Mouse (Mus musculus) intestine, embryonic 14.5 days (tissue): ENCODE data around the gene Erc2. TPM values are rescaled to one million over a fixed set of nuclear protein-coding genes. Genes with fewer than 3 reads are reported as not detected.

Experiments used
- ATAC-seq: fragments of 200-750 bp; cut with Nextera tagmentation; replicated peaks from 2 replicates; pipeline ENCODE4 v1.8.0; 2017; ENCODE audit warnings: low read depth, moderate number of reproducible peaks, moderate TSS enrichment, moderate library complexity; ENCODE audit not compliant: low FRiP score, low TSS enrichment
- DNase-seq: peaks from one replicate; pipeline ENCODE4 v3.0.0-alpha.2; 2018; ENCODE audit warnings: low spot score
- H3K27ac ChIP-seq: fragments of 300-500 bp; sonication (generic); 2 replicates; pipeline ENCODE4 v1.5.1; 2014; ENCODE audit warnings: low read depth, mild to moderate bottlenecking, control low read depth
- H3K27me3 ChIP-seq: fragments of 300-500 bp; sonication (generic); replicated peaks from 2 replicates; pipeline ENCODE4 v1.6.1; 2014; ENCODE audit warnings: low read length, control low read depth; ENCODE audit not compliant: control insufficient read depth, insufficient read depth
- H3K36me3 ChIP-seq: fragments of 300-500 bp; sonication (generic); 2 replicates; pipeline ENCODE4 v1.6.1; 2014; ENCODE audit warnings: low read length, control low read depth; ENCODE audit not compliant: control insufficient read depth, insufficient read depth
- H3K4me1 ChIP-seq: fragments of 300-500 bp; sonication (generic); replicated peaks from 2 replicates; pipeline ENCODE4 v1.6.1; 2014; ENCODE audit warnings: low read length, control low read depth, mixed read lengths; ENCODE audit not compliant: control insufficient read depth, insufficient read depth
- H3K4me2 ChIP-seq: fragments of 300-500 bp; sonication (generic); 2 replicates; pipeline ENCODE4 v1.6.1; 2014; ENCODE audit warnings: low read length
- H3K4me3 ChIP-seq: fragments of 300-500 bp; sonication (generic); 2 replicates; pipeline ENCODE4 v1.5.1; 2014; ENCODE audit warnings: low read depth, low read length, control low read depth, mixed read lengths
- H3K9ac ChIP-seq: fragments of 300-500 bp; sonication (generic); 2 replicates; pipeline ENCODE4 v1.6.1; 2014; ENCODE audit warnings: mild to moderate bottlenecking, low read length
- H3K9me3 ChIP-seq: fragments of 300-500 bp; sonication (generic); 2 replicates; pipeline ENCODE4 v1.6.1; 2016; ENCODE audit warnings: low read length, control low read depth; ENCODE audit not compliant: control insufficient read depth
- WGBS: fragments of 180-500 bp; shearing (Covaris S2); extraction: QIAGEN DNeasy Blood & Tissue Kit; methylation state at CpG from one replicate; pipeline ENCODE4 v1.1.7; 2014; 5-methylcytosine and 5-hydroxymethylcytosine counted together
- polyA plus RNA-seq: library from polyadenylated mRNA; unstranded; fragments of >200 nt; fragmentation: Nextera tagmentation; extraction: Ambion mirVana; gene quantifications from 2 replicates; pipeline ENCODE4 v1.2.1, GENCODE M21; 2014

Erc2 gene
- polyA plus RNA-seq, 1 experiment from 2014 or later, result 7.8 TPM

GRCm38 (mm10) chr14:27818986-27819385 is 196.8 kb downstream of the Erc2 start:
- Histone ChIP-seq H3K4me3 (no peak overlapping the region), H3K4me1 (no peaks in the 10 kb centered on the region), H3K36me3 (no peaks in the 10 kb centered on the region), H3K27ac (no peak overlapping the region), H3K9me3 (no peaks in the 10 kb centered on the region), H3K4me2 (no peak overlapping the region), H3K27me3 (no peaks in the 10 kb centered on the region), H3K9ac (no peak overlapping the region)
- DNase-seq (peak; percentile 35), ATAC-seq (no peak)
- WGBS, result 91% methylated on average over 5 of the region's 5 CpGs

GRCm38 (mm10) chr14:27821801-27822200 is 199.6 kb downstream of the Erc2 start:
- H3K4me1 ChIP-seq, result no peaks in the 10 kb centered on the region
- no peaks in the 10 kb centered on the region for H3K27me3 ChIP-seq
- H3K4me3 ChIP-seq, result no peak overlapping the region
- no peak for ATAC-seq
- H3K4me2 ChIP-seq, result no peak overlapping the region
- no peak overlapping the region for H3K9ac ChIP-seq
- no peak overlapping the region for H3K27ac ChIP-seq
- no peak for DNase-seq
- no peaks in the 10 kb centered on the region for H3K36me3 ChIP-seq
- no peaks in the 10 kb centered on the region for H3K9me3 ChIP-seq

- no peak overlapping the region for H3K4me2 ChIP-seq
- 89% methylated on average over 6 of the region's 6 CpGs for WGBS
- no peaks in the 10 kb centered on the region for H3K4me1 ChIP-seq
- peak; percentile 33 for DNase-seq
- no peak overlapping the region for H3K4me3 ChIP-seq
- no peaks in the 10 kb centered on the region for H3K36me3 ChIP-seq
- H3K27ac ChIP-seq, result no peak overlapping the region
- no peaks in the 10 kb centered on the region for H3K27me3 ChIP-seq
- no peak overlapping the region for H3K9ac ChIP-seq
- ATAC-seq, result no peak
- no peaks in the 10 kb centered on the region for H3K9me3 ChIP-seq
These were observed 200.3 kb downstream of the Erc2 start for GRCm38 (mm10) chr14:27822566-27822965.

GRCm38 (mm10) chr14:27823048-27823447 is 200.8 kb downstream of the Erc2 start:
- Histone ChIP-seq H3K4me1 (no peaks in the 10 kb centered on the region), H3K9me3 (no peaks in the 10 kb centered on the region), H3K27ac (no peak overlapping the region), H3K4me3 (no peak overlapping the region), H3K9ac (no peak overlapping the region), H3K36me3 (no peaks in the 10 kb centered on the region), H3K27me3 (no peaks in the 10 kb centered on the region), H3K4me2 (no peak overlapping the region)
- ATAC-seq (peak; percentile 68; the same call in 1 of the 2 replicates), DNase-seq (peak; percentile 51)
- WGBS, result 10% methylated on average over 3 of the region's 3 CpGs

- no peaks in the 10 kb centered on the region for H3K9me3 ChIP-seq
- ATAC-seq (no peak), DNase-seq (peak; percentile 38)
- H3K4me1 ChIP-seq, result no peaks in the 10 kb centered on the region
- no peak overlapping the region for H3K4me2 ChIP-seq
- H3K27ac ChIP-seq, result no peak overlapping the region
- H3K36me3 ChIP-seq, result no peaks in the 10 kb centered on the region
- no peak overlapping the region for H3K4me3 ChIP-seq
- 75% methylated on average over 6 of the region's 6 CpGs for WGBS
- H3K9ac ChIP-seq, result no peak overlapping the region
- no peaks in the 10 kb centered on the region for H3K27me3 ChIP-seq
These were observed 201.7 kb downstream of the Erc2 start for GRCm38 (mm10) chr14:27823897-27824296.

GRCm38 (mm10) chr14:27826829-27827228 is 204.6 kb downstream of the Erc2 start:
- H3K36me3 ChIP-seq, result no peaks in the 10 kb centered on the region
- H3K9ac ChIP-seq, result no peak overlapping the region
- no peaks in the 10 kb centered on the region for H3K27me3 ChIP-seq
- H3K27ac ChIP-seq, result no peak overlapping the region
- 85% methylated on average over 1 of the region's 1 CpGs for WGBS
- no peaks in the 10 kb centered on the region for H3K9me3 ChIP-seq
- H3K4me1 ChIP-seq, result no peaks in the 10 kb centered on the region
- no peak overlapping the region for H3K4me2 ChIP-seq
- no peak for ATAC-seq
- DNase-seq, result peak; percentile 15
- no peak overlapping the region for H3K4me3 ChIP-seq

GRCm38 (mm10) chr14:27828089-27828488 is 205.9 kb downstream of the Erc2 start:
- DNase-seq (peak; percentile 10), ATAC-seq (no peak)
- no peak overlapping the region for H3K27ac ChIP-seq
- H3K4me3 ChIP-seq, result no peak overlapping the region
- WGBS, result 73% methylated on average over 2 of the region's 2 CpGs
- H3K9ac ChIP-seq, result no peak overlapping the region
- H3K4me1 ChIP-seq, result no peaks in the 10 kb centered on the region
- H3K27me3 ChIP-seq, result no peaks in the 10 kb centered on the region
- no peak overlapping the region for H3K4me2 ChIP-seq
- no peaks in the 10 kb centered on the region for H3K36me3 ChIP-seq
- no peaks in the 10 kb centered on the region for H3K9me3 ChIP-seq

- H3K4me2 ChIP-seq, result no peak overlapping the region
- no peak overlapping the region for H3K9ac ChIP-seq
- H3K36me3 ChIP-seq, result no peaks in the 10 kb centered on the region
- no peaks in the 10 kb centered on the region for H3K9me3 ChIP-seq
- DNase-seq (peak; percentile 29), ATAC-seq (no peak)
- H3K27ac ChIP-seq, result no peak overlapping the region
- H3K4me1 ChIP-seq, result no peaks in the 10 kb centered on the region
- 72% methylated on average over 4 of the region's 4 CpGs for WGBS
- H3K27me3 ChIP-seq, result no peaks in the 10 kb centered on the region
- no peak overlapping the region for H3K4me3 ChIP-seq
These were observed 210.0 kb downstream of the Erc2 start for GRCm38 (mm10) chr14:27832196-27832595.

- Histone ChIP-seq H3K27ac (no peak overlapping the region), H3K4me3 (no peak overlapping the region), H3K9me3 (no peaks in the 10 kb centered on the region), H3K4me1 (no peaks in the 10 kb centered on the region), H3K9ac (no peak overlapping the region), H3K4me2 (no peak overlapping the region), H3K27me3 (no peaks in the 10 kb centered on the region), H3K36me3 (no peaks in the 10 kb centered on the region)
- DNase-seq (no peak), ATAC-seq (no peak)
- whole genome bisulfite sequencing, result 78% methylated on average over 1 of the region's 1 CpGs
These were observed 213.1 kb downstream of the Erc2 start for GRCm38 (mm10) chr14:27835351-27835750.
